Mouse (Mus musculus) left cerebral cortex, adult 8-10 months (tissue): ENCODE data around the gene Siae. TPM values are rescaled to one million over a fixed set of nuclear protein-coding genes. Genes with fewer than 3 reads are reported as not detected.
A peak's percentile ranks its signal among the peaks of the same experiment; 100 is the strongest.

ENCODE experiments used
- DNase-seq, 2 experiments: peaks; one replicate each; pipeline ENCODE4 v3.0.0; 2022; ENCODE audit warnings: low spot score in 2 of 2
- total RNA-seq, 4 experiments: library from RNA; stranded (reverse); gene quantifications; 2 replicates each; pipeline ENCODE4 v1.2.4; 2022

The Siae gene
- total RNA-seq, 4 experiments from 2014 or later = 15.0 to 18.3 (median 16.8) TPM

DNA sequence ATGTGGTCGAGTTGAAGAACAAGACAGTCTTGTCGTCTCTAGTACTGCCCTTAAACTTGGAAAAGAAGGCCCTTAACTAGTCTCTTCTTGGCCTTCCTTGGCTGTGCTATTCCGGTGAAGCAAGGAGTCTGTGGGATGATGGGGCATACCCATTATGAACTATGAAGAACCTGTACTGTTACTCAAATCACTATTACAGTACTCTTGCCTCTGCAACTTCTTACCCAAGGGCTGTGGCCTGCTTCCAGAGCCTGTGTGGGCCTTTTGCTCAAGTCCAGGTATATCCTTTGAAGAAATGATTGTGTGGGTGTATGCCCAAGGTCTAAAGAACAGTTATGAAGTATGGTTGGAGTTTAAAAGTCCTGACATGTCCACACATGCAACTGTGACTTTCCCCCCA lies 114.8 kb downstream of the Siae start:
- DNase-seq = no peak

- peak in 1 of 2 experiments; percentile 71 for DNase-seq
Measured at GRCm38 (mm10) chr9:37675287-37675686, 119.8 kb downstream of the Siae start.

DNA sequence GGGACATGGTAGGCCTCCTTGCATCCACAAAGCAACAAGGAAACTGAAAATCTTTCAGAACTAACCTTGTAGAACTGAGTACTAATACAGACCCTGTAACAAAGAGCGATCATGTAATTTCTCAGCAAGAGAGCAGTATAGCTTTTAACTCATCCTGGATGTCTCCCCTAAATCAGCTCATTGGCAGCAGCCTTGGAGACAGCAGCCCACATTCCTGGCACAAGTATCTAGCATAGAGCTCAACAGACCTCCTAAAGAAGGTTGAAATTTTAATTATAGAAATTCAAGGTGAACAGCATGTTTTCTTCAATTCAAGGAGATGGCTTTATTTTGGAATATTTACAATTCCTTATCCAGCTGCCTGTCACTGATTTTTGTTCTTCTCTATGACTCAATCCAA lies 125.6 kb downstream of the Siae start:
- DNase-seq = peak in 1 of 2 experiments; percentile 56

DNA sequence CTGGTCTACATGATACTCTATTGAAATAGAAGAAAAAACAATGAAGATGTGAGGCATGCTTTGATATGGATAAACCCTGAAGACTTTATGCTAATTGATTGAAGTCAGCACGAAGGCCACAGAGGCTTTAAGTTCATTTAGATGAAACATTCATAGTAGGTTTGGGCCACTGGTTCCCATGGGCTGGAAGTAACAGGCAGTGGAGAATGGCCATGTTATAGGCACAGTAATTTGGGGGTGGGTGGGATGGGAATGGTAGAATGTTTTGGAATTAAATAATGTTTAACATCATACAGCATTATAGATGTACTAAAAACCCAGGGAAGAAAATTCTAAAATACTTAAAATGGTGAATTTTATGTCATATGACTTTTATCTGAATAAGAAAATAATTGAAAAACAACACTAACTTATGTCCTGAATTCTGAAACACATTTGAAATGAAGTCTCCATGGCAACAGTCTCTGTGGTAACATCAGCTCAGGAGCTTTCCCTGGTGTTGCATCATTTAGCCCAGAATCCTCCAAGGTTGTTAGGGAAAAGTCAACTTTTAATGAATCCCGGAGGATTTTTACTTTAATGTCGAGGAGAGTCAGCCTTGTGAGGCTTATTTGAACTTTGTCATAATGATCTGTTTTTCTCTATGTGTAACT lies 131.9 kb downstream of the Siae start:
- DNase-seq = no peak

DNA sequence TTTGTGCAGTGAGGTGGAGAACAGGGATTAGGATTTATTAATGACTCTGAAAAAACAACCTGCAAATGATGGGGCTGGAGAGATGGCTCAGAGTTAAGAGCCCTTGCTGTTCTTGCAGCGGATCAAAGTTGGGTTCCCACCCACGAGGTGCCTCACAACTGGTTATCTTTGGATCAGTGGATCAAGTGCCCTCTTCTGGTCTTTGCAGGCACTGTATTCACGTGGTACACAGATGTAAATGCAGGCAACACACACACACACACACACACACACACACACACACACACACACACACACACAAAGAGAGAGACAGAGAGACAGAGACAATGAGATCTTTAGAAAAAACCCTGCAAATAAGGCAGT lies 132.4 kb downstream of the Siae start:
- DNase-seq = peak in 1 of 2 experiments; percentile 15

DNA sequence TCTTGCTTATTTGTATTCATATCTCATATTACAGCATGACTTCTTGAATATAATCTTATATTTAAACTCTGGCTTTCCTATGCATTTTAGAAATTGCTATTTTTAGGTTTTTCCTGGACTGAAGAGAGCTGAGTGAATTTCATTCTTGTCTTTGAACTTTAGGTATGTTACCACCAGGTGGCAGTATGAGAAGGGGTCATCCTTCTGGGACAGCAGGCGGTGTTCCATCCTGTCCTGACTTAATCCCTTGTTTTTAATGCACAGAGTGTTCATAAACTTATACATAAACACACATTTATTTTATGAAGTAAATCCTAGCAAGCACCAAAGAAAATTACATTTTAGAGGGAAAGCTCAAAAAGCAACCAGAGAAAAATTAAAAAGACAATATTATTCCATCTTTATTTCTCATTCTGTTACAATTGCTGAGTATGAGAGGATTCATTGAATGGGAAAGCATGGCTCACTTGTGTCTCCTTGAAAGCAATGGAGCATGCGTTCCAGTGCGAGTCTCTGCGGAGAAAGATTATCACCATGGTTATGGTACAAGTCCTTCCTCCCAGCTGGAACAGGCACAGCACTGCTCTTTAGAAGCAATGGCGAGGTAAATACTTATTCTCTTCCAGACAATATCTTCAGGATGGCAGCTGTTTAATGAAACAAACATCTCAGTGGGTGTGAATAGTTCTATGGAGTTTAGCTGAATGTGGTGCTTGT lies 134.6 kb downstream of the Siae start:
- no peak for DNase-seq

Other genes with a start within 250 kb of the Siae start
- 1 to 10 TPM; 2.6 to 4.1 (median 3.0) TPM for gene Ccdc15, start 207.3 kb upstream of the Siae start, total RNA-seq
- 10 to 100 TPM; 54.1 to 63.1 (median 57.4) TPM for gene Hepacam, start 188.3 kb upstream of the Siae start, total RNA-seq
- 1 to 10 TPM; 6.4 to 8.2 (median 6.6) TPM for gene Robo4, start 153.8 kb upstream of the Siae start, total RNA-seq
- 10 to 100 TPM; 11.7 to 19.2 (median 15.1) TPM for gene Robo3, start 122.5 kb upstream of the Siae start, total RNA-seq
- 10 to 100 TPM; 19.8 to 24.6 (median 22.9) TPM for gene Msantd2, start 66.4 kb upstream of the Siae start, total RNA-seq
- 10 to 100 TPM; 16.1 to 20.5 (median 16.6) TPM for gene Esam, start 27.6 kb upstream of the Siae start, total RNA-seq
- 1 to 10 TPM; 2.8 to 4.6 (median 3.8) TPM for gene Vsig2, start 16.4 kb upstream of the Siae start, total RNA-seq
- 1,000 to 10,000 TPM; 1,419 to 1,602 (median 1,517) TPM for gene Nrgn, start 2.8 kb upstream of the Siae start, total RNA-seq
- 1 to 10 TPM in 3 of 4 experiments, under 1 TPM in 1; 0.57 to 2.5 (median 2.1) TPM for gene Spa17, start 58.0 kb downstream of the Siae start, total RNA-seq
- gene Tbrg1, start 101.6 kb downstream of the Siae start, total RNA-seq = 10 to 100 TPM; 46.2 to 55.5 (median 51.5) TPM
- gene Panx3, start 113.5 kb downstream of the Siae start, total RNA-seq = not detected
- not detected for gene Olfr160, start 160.6 kb downstream of the Siae start, total RNA-seq
- gene Olfr874, start 189.4 kb downstream of the Siae start, total RNA-seq = not detected
- not detected for gene Olfr875, start 216.2 kb downstream of the Siae start, total RNA-seq
- not detected for gene Olfr876, start 247.3 kb downstream of the Siae start, total RNA-seq